Mouse (Mus musculus): ENCODE data around the gene Sec11a. TPM values are rescaled to one million over a fixed set of nuclear protein-coding genes. Genes with fewer than 3 reads are reported as not detected.

The Sec11a gene
- 177 and 221 TPM in 2 replicates for total RNA-seq (2014; fragmentation: Nextera tagmentation)
- total RNA-seq (2017) = 395 and 472 TPM in 2 replicates
- 6.3 and 7.7 TPM in 2 replicates for polyA plus RNA-seq (2012)

- no peak for TF ChIP-seq GATA2 (IDR thresholded peaks at IDR 0.05; ENCODE audit: borderline replicate concordance, low read depth, low read length)
- TF ChIP-seq TAL1 (conservative IDR thresholded peaks at IDR 0.05; ENCODE audit: low read depth, low read length) = no peak
- TF ChIP-seq POLR2AphosphoS5 (IDR thresholded peaks at IDR 0.05; ENCODE audit: insufficient replicate concordance, low read depth, low read length) = no peak
- TF ChIP-seq CTCF (IDR thresholded peaks at IDR 0.05; ENCODE audit: low read depth, low read length) = no peak
- no peak for TF ChIP-seq GATA1 (IDR thresholded peaks at IDR 0.05; ENCODE audit: borderline replicate concordance, low read length)
- Histone ChIP-seq H3K27me3 (ENCODE audit: insufficient read depth, low read length) (no peaks in the 10 kb centered on the region), H3K4me1 (ENCODE audit: insufficient read depth, low read depth, low read length) (peaks cover 34% of the 10 kb centered on the region), H3K36me3 (replicated peaks) (peaks cover 26% of the 10 kb centered on the region), H3K4me3 (ENCODE audit: low read depth, low read length) (peak within 1 kb of the TSS; percentile 86), H3K9me3 (replicated peaks) (no peaks in the 10 kb centered on the region)
- peak; percentile 91 for ATAC-seq (ENCODE audit: extremely low read depth, insufficient number of reproducible peaks, low FRiP score, poor library complexity, severe bottlenecking)
- DNase-seq (ENCODE audit: low spot score) = peak; percentile 83
Observed at GRCm38 (mm10) chr7:80947445-80948350, at the start of gene Sec11a. Gene Sec11a (minus strand): TSS chr7:80947780.

DNA sequence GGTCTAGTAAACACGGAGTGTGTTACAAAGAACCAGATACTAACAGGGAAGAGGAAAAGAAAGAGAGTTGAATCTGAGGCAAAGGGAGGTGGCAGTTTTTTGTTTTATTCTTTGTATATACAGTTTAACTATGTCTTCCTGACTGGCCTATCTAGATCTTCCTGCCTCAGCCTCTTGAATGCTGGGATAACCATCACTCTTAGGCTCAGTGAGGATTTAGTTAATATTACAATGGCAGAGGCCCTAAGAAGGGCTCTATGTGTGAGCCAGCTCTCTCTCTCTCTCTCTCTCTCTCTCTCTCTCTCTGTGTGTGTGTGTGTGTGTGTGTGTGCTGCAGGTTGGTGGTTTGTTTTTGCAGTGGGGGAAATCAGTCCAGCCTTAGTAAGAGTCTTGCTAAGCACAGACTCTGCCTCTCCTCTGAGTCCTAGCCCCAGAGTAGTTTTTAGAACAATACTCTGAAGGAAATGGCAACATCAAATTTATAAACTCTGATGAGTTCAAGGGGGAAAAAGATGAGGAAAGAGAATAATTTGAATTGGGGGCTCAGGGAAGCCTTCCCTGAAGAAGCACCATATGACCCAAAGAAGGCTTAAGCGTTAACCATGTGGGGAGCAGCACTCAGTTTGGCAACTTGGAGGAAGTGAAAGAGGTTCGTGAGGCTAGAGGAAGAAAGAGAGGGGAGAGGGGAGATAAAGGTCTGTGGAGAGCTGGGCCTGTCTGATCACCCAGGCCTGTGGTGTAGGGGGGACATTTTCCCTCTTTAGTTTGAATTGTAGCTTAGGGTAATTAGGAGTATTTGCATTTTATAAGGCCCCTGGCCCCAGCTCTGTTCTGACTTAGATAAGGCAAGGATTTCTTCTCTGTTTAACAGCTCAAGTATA, 47.9 kb upstream of the Sec11a start:
- DNase-seq (ENCODE audit: low spot score) = peak; percentile 58
- peaks cover 19% of the 10 kb centered on the region for H3K36me3 ChIP-seq (replicated peaks)
- peaks cover 65% of the 10 kb centered on the region for H3K4me1 ChIP-seq (ENCODE audit: insufficient read depth, low read depth, low read length)
- ATAC-seq (ENCODE audit: extremely low read depth, insufficient number of reproducible peaks, low FRiP score, poor library complexity, severe bottlenecking) = peak; percentile 52
- H3K27me3 ChIP-seq (ENCODE audit: insufficient read depth, low read length) = no peaks in the 10 kb centered on the region
- H3K9me3 ChIP-seq (replicated peaks) = no peaks in the 10 kb centered on the region
- peak; percentile 67 for TF ChIP-seq TAL1 (conservative IDR thresholded peaks at IDR 0.05; ENCODE audit: low read depth, low read length)
- TF ChIP-seq CTCF (IDR thresholded peaks at IDR 0.05; ENCODE audit: low read depth, low read length) = no peak
- peak overlapping the region; percentile 90 for H3K4me3 ChIP-seq (ENCODE audit: low read depth, low read length)

DNA sequence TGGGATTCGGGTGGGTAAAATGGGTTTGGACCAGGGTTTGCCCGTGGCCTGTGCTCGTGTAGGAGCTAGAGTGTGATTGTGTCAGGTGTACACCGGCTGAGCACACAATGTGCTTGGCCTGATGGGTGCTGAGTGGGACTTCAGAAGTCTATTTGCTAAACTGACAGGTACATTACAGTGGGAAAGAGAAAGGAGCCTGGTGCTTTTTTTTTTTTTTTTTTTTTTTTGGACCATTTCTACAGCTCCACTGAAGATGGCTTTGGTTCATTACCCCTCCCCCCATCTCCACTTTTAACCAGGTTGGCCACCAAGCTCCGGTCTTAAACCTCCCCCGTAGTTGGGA, 47.1 kb upstream of the Sec11a start:
- no peaks in the 10 kb centered on the region for H3K27me3 ChIP-seq (ENCODE audit: insufficient read depth, low read length)

DNA sequence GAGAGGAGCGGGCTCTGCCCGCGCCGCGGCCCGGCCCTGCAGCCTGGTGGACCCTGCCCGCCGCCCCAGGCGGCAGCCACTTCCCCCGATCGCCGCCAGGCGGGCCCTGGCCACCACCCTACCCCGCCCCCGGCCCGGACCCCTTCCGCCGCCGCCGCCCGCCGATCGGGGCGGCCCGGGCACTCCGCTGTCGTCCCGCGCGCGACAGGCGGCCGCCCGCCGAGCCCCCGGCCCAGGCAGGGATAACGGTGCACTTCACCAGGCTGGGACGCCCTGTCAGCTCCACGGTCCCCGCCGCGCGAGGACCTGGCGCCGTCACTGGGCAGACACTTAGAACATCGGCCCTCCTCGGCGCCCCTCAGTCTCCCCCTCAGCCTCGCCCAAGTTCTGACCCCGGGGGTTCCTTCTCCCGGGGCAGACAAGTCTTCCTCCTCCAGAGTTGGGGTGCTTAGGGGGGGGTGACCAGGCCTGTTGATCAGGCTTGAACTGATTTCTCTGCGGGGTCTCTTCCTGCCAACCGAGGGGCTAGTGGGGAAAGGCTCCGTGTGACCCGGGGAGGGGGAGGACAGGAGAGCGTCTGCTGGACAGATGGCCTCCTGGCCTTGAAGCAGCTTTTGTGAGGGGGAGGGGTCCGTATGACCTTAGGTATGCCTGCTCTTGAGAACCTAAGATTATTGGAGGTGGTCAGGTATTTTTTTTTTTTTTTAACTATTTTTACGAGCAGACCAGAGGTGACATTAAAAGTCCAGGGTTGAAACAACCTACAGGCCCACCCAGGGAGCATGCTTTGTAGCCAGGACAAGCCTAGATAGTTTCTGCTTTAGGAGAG, 46.5 kb upstream of the Sec11a start:
- Histone ChIP-seq H3K4me3 (ENCODE audit: low read depth, low read length) (peak overlapping the region; percentile 90), H3K36me3 (replicated peaks) (peaks cover 19% of the 10 kb centered on the region), H3K27me3 (ENCODE audit: insufficient read depth, low read length) (no peaks in the 10 kb centered on the region), H3K4me1 (ENCODE audit: insufficient read depth, low read depth, low read length) (peaks cover 66% of the 10 kb centered on the region), H3K9me3 (replicated peaks) (no peaks in the 10 kb centered on the region)
- DNase-seq (ENCODE audit: low spot score) = peak; percentile 88
- TF ChIP-seq TAL1 (conservative IDR thresholded peaks at IDR 0.05; ENCODE audit: low read depth, low read length) (no peak), POLR2AphosphoS5 (IDR thresholded peaks at IDR 0.05; ENCODE audit: insufficient replicate concordance, low read depth, low read length) (no peak), GATA2 (IDR thresholded peaks at IDR 0.05; ENCODE audit: borderline replicate concordance, low read depth, low read length) (no peak), CTCF (IDR thresholded peaks at IDR 0.05; ENCODE audit: low read depth, low read length) (no peak)
- no peak for ATAC-seq (ENCODE audit: extremely low read depth, insufficient number of reproducible peaks, low FRiP score, poor library complexity, severe bottlenecking)

More for the DNA sequence above, 47.1 kb upstream of the Sec11a start:
- H3K9me3 ChIP-seq (replicated peaks) = no peaks in the 10 kb centered on the region
- peaks cover 63% of the 10 kb centered on the region for H3K4me1 ChIP-seq (ENCODE audit: insufficient read depth, low read depth, low read length)
- peak overlapping the region; percentile 90 for H3K4me3 ChIP-seq (ENCODE audit: low read depth, low read length)
- no peak for ATAC-seq (ENCODE audit: extremely low read depth, insufficient number of reproducible peaks, low FRiP score, poor library complexity, severe bottlenecking)
- H3K36me3 ChIP-seq (replicated peaks) = peaks cover 17% of the 10 kb centered on the region
- no peak for DNase-seq (ENCODE audit: low spot score)
- TF ChIP-seq GATA2 (IDR thresholded peaks at IDR 0.05; ENCODE audit: borderline replicate concordance, low read depth, low read length) (no peak), POLR2AphosphoS5 (IDR thresholded peaks at IDR 0.05; ENCODE audit: insufficient replicate concordance, low read depth, low read length) (no peak), TAL1 (conservative IDR thresholded peaks at IDR 0.05; ENCODE audit: low read depth, low read length) (no peak), GATA1 (IDR thresholded peaks at IDR 0.05; ENCODE audit: borderline replicate concordance, low read length) (no peak), CTCF (IDR thresholded peaks at IDR 0.05; ENCODE audit: low read depth, low read length) (no peak)

GRCm38 (mm10) chr7:80992980-80993833, 45.6 kb upstream of the Sec11a start, which contains the start of gene Zfp592:
Gene Zfp592 (plus strand): TSS chr7:80993681.
- TF ChIP-seq GATA2 (IDR thresholded peaks at IDR 0.05; ENCODE audit: borderline replicate concordance, low read depth, low read length) (no peak), POLR2AphosphoS5 (IDR thresholded peaks at IDR 0.05; ENCODE audit: insufficient replicate concordance, low read depth, low read length) (no peak), CTCF (IDR thresholded peaks at IDR 0.05; ENCODE audit: low read depth, low read length) (no peak), GATA1 (IDR thresholded peaks at IDR 0.05; ENCODE audit: borderline replicate concordance, low read length) (no peak), TAL1 (conservative IDR thresholded peaks at IDR 0.05; ENCODE audit: low read depth, low read length) (no peak)
- H3K9me3 ChIP-seq (replicated peaks) = no peaks in the 10 kb centered on the region
- DNase-seq (ENCODE audit: low spot score) (peak; percentile 79), ATAC-seq (ENCODE audit: extremely low read depth, insufficient number of reproducible peaks, low FRiP score, poor library complexity, severe bottlenecking) (no peak)
- H3K27me3 ChIP-seq (ENCODE audit: insufficient read depth, low read length) = no peaks in the 10 kb centered on the region
- H3K4me1 ChIP-seq (ENCODE audit: insufficient read depth, low read depth, low read length) = peaks cover 66% of the 10 kb centered on the region
- peak within 1 kb of the TSS; percentile 90 for H3K4me3 ChIP-seq (ENCODE audit: low read depth, low read length)
- H3K36me3 ChIP-seq (replicated peaks) = peaks cover 16% of the 10 kb centered on the region

Data from G1E (cell line).